Mouse (Mus musculus): ENCODE results near the gene Stx1b.

GRCm38 (mm10) chr7:127759716-127760115 lies 64.6 kb downstream of the Stx1b start:
- TF ChIP-seq MAX (IDR thresholded peaks at IDR 0.05) (no peak), CTCF (IDR thresholded peaks at IDR 0.05; ENCODE audit: control insufficient read depth, insufficient read depth, insufficient read length) (no peak), FOSL1 (IDR thresholded peaks at IDR 0.05; ENCODE audit: insufficient read depth, low read length, poor library complexity, severe bottlenecking) (no peak), USF1 (IDR thresholded peaks at IDR 0.05; ENCODE audit: low read depth) (no peak)

Data from C2C12 (cell line).